Mouse (Mus musculus): ENCODE data around the gene Gm9958. TPM values are rescaled to one million over a fixed set of nuclear protein-coding genes. Genes with fewer than 3 reads are reported as not detected.

Gene Gm9958
- polyA plus RNA-seq, 1 experiment, result 0.28 TPM

DNA sequence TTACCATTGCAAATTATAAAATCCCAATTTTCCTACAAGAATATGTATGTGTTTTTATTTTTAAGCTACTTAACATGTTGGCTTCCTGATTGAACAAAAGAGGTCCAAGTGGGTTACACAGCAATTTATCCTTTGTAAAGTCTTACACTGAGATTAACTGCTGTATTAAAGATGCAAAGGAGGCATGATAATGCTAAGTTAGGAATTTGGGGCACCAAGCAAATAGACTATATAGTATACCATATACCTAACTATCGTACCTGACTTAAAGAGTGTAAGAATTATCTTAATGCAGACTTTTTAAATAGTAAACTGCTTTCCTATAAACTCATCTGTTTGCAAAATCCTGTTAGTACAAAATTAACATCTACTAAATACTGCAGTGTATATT is 27.1 kb upstream of the Gm9958 start:
- Histone ChIP-seq H3K27me3 (ENCODE audit: control insufficient read depth, insufficient read depth, insufficient read length) (no peaks in the 10 kb centered on the region), H3K79me2 (ENCODE audit: control insufficient read depth, insufficient read depth) (peaks cover 100% of the 10 kb centered on the region), H3ac (ENCODE audit: control insufficient read depth, insufficient read length, low read depth) (no peak overlapping the region), H3K79me3 (ENCODE audit: low read depth) (peaks cover 86% of the 10 kb centered on the region), H3K36me3 (ENCODE audit: control insufficient read depth, insufficient read depth) (no peaks in the 10 kb centered on the region), H3K4me3 (ENCODE audit: insufficient read depth, poor library complexity, severe bottlenecking) (no peak overlapping the region)
- TF ChIP-seq CEBPB (IDR thresholded peaks at IDR 0.05; ENCODE audit: low read depth) (no peak), MAX (IDR thresholded peaks at IDR 0.05) (no peak)

GRCm38 (mm10) chr5:90340847-90341246 is 26.2 kb upstream of the Gm9958 start:
- no peak overlapping the region for H3K4me3 ChIP-seq (ENCODE audit: insufficient read depth, poor library complexity, severe bottlenecking)
- H3K79me2 ChIP-seq (ENCODE audit: control insufficient read depth, insufficient read depth), result peaks cover 100% of the 10 kb centered on the region
- no peaks in the 10 kb centered on the region for H3K36me3 ChIP-seq (ENCODE audit: control insufficient read depth, insufficient read depth)
- TF ChIP-seq MYOD1 (IDR thresholded peaks at IDR 0.05; ENCODE audit: control insufficient read depth, insufficient read length, low read depth), result no peak
- TF ChIP-seq CTCF (IDR thresholded peaks at IDR 0.05; ENCODE audit: control insufficient read depth, insufficient read depth, insufficient read length), result no peak
- TF ChIP-seq FOSL1 (IDR thresholded peaks at IDR 0.05; ENCODE audit: insufficient read depth, low read length, poor library complexity, severe bottlenecking), result no peak
- no peak for TF ChIP-seq MYOG (IDR thresholded peaks at IDR 0.05; ENCODE audit: control insufficient read depth, extremely low read depth, insufficient read length)
- H3ac ChIP-seq (ENCODE audit: control insufficient read depth, insufficient read length, low read depth), result no peak overlapping the region
- no peaks in the 10 kb centered on the region for H3K27me3 ChIP-seq (ENCODE audit: control insufficient read depth, insufficient read depth, insufficient read length)
- peaks cover 88% of the 10 kb centered on the region for H3K79me3 ChIP-seq (ENCODE audit: low read depth)

DNA sequence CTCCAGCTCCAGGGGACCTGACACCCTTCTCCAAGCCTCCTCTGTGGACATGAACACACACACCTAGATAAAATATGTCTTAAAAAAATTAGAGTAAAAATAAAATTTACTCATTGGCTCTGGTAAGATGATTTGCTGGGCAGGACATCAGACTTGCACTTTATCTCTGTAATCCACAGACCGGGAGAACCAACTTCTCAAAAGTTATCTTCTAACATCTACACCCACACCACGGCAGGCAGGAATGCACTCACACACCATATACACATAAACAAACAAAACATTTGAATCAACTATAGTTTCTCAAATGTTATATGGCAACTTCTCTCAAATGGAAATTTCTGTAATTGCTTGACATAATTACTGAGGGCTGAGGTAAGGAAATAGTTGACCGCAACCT is 20.1 kb upstream of the Gm9958 start:
- Histone ChIP-seq H3K27me3 (ENCODE audit: control insufficient read depth, insufficient read depth, insufficient read length) (no peaks in the 10 kb centered on the region), H3K79me2 (ENCODE audit: control insufficient read depth, insufficient read depth) (peaks cover 100% of the 10 kb centered on the region), H3K79me3 (ENCODE audit: low read depth) (peaks cover 87% of the 10 kb centered on the region), H3K36me3 (ENCODE audit: control insufficient read depth, insufficient read depth) (peaks cover 9% of the 10 kb centered on the region), H3ac (ENCODE audit: control insufficient read depth, insufficient read length, low read depth) (no peak overlapping the region), H3K4me3 (ENCODE audit: insufficient read depth, poor library complexity, severe bottlenecking) (no peak overlapping the region)
- TF ChIP-seq MAX (IDR thresholded peaks at IDR 0.05) (no peak), MYOD1 (IDR thresholded peaks at IDR 0.05; ENCODE audit: control insufficient read depth, insufficient read length, low read depth) (no peak), CEBPB (IDR thresholded peaks at IDR 0.05; ENCODE audit: low read depth) (no peak)

DNA sequence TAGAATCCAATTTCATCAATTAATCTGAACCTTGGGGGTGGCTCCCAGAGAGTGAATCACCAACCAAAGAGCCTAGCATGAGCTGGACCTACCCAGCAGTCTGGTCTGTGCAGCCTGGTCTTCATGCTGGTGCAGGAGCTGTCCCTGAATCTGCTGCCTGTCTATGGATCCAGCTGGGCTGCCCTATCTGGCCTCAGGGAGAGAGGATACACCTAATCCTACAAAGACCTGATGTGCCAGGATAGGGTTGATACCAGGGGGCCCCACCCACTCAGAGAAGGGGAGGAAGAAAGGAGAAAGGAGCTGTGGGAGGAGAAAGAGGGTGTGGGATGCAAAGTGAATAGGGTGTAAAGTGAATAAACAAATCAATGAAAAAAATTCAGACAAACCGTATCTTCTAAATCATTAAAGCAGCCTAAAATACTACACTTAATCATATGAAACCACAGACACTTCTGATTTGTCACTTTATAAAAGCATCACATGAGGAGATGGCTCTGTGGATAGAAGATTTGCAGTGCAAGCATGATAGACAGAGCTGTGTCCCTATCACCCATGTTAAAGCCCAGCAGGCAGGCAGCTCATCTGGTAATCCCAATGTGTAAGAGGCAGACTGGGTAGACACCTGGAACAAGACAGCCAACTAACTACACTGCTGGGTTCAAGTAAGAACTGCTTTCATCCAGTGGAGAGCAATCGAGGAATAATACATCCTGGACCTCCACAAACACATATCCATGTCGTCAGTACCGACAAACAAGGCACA is 13.3 kb upstream of the Gm9958 start:
- no peak for TF ChIP-seq MAX (IDR thresholded peaks at IDR 0.05)
- no peak for TF ChIP-seq CEBPB (IDR thresholded peaks at IDR 0.05; ENCODE audit: low read depth)
- H3K79me3 ChIP-seq (ENCODE audit: low read depth), result peaks cover 96% of the 10 kb centered on the region
- peaks cover 100% of the 10 kb centered on the region for H3K79me2 ChIP-seq (ENCODE audit: control insufficient read depth, insufficient read depth)
- no peaks in the 10 kb centered on the region for H3K27me3 ChIP-seq (ENCODE audit: control insufficient read depth, insufficient read depth, insufficient read length)
- H3ac ChIP-seq (ENCODE audit: control insufficient read depth, insufficient read length, low read depth), result no peak overlapping the region
- no peak overlapping the region for H3K4me3 ChIP-seq (ENCODE audit: insufficient read depth, poor library complexity, severe bottlenecking)
- peaks cover 34% of the 10 kb centered on the region for H3K36me3 ChIP-seq (ENCODE audit: control insufficient read depth, insufficient read depth)

DNA sequence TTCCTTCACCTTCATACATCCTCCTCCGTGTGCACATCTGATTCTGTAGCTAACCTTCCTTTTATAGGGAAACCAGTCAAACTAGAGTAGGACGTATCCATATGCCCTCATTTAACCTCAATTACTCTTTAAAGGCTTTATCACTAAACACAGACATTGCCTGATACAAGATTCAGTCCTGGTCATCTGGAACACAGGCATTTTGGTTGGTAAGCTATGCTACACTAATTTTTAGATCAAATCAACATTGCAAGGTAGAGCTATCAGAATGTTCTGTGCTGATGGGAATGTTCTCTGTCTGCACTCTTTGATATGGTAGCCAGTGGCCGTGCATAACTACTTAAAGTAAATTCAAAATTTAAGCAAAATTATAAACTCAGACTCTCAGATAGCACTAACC is 11.2 kb upstream of the Gm9958 start:
- Histone ChIP-seq H3K79me3 (ENCODE audit: low read depth) (peaks cover 98% of the 10 kb centered on the region), H3K4me3 (ENCODE audit: insufficient read depth, poor library complexity, severe bottlenecking) (no peak overlapping the region), H3K79me2 (ENCODE audit: control insufficient read depth, insufficient read depth) (peaks cover 100% of the 10 kb centered on the region), H3ac (ENCODE audit: control insufficient read depth, insufficient read length, low read depth) (no peak overlapping the region), H3K36me3 (ENCODE audit: control insufficient read depth, insufficient read depth) (peaks cover 55% of the 10 kb centered on the region), H3K27me3 (ENCODE audit: control insufficient read depth, insufficient read depth, insufficient read length) (no peaks in the 10 kb centered on the region)
- TF ChIP-seq CEBPB (IDR thresholded peaks at IDR 0.05; ENCODE audit: low read depth) (no peak), FOSL1 (IDR thresholded peaks at IDR 0.05; ENCODE audit: insufficient read depth, low read length, poor library complexity, severe bottlenecking) (no peak), MYOD1 (IDR thresholded peaks at IDR 0.05; ENCODE audit: control insufficient read depth, insufficient read length, low read depth) (no peak), CTCF (IDR thresholded peaks at IDR 0.05; ENCODE audit: control insufficient read depth, insufficient read depth, insufficient read length) (no peak), MAX (IDR thresholded peaks at IDR 0.05) (no peak), USF1 (IDR thresholded peaks at IDR 0.05; ENCODE audit: low read depth) (no peak), MYOG (IDR thresholded peaks at IDR 0.05; ENCODE audit: control insufficient read depth, extremely low read depth, insufficient read length) (no peak)

DNA sequence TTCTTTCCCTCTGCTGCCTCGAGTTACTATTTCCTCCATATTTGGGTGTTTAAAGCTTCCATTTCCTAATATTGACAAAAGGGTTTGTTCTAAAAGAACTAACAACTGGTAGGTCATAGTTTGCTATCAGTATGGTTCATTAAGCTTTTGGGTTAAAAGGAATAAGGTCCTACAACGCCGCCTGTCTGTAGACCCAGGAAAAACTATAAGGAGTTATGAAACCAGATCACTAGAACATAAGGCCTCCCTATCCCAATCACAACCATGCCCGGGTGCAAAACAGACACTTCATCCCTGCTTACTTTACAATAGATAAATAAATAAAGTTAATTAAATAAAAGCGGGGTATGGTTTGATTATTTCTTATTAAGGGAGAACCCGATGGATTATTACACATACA is 2.5 kb upstream of the Gm9958 start:
- Histone ChIP-seq H3K27me3 (ENCODE audit: control insufficient read depth, insufficient read depth, insufficient read length) (no peaks in the 10 kb centered on the region), H3K79me2 (ENCODE audit: control insufficient read depth, insufficient read depth) (peaks cover 80% of the 10 kb centered on the region), H3K79me3 (ENCODE audit: low read depth) (peaks cover 65% of the 10 kb centered on the region), H3ac (ENCODE audit: control insufficient read depth, insufficient read length, low read depth) (peak overlapping the region; percentile 91), H3K36me3 (ENCODE audit: control insufficient read depth, insufficient read depth) (peaks cover 36% of the 10 kb centered on the region), H3K4me3 (ENCODE audit: insufficient read depth, poor library complexity, severe bottlenecking) (peak overlapping the region; percentile 89)
- TF ChIP-seq CTCF (IDR thresholded peaks at IDR 0.05; ENCODE audit: control insufficient read depth, insufficient read depth, insufficient read length), result no peak
- no peak for TF ChIP-seq FOSL1 (IDR thresholded peaks at IDR 0.05; ENCODE audit: insufficient read depth, low read length, poor library complexity, severe bottlenecking)
- TF ChIP-seq CEBPB (IDR thresholded peaks at IDR 0.05; ENCODE audit: low read depth), result no peak
- TF ChIP-seq USF1 (IDR thresholded peaks at IDR 0.05; ENCODE audit: low read depth), result no peak
- no peak for TF ChIP-seq MAX (IDR thresholded peaks at IDR 0.05)

All from C2C12 (cell line).